ENCODE assay signal across 9 mouse cellular contexts in genomic region chr4:59096393-59096792, GRCm38 (mm10). TPM values are rescaled to one million over a fixed set of nuclear protein-coding genes. Genes with fewer than 3 reads are reported as not detected.
DNase-seq lines count a peak whose midpoint lies in the region; ATAC-seq and TF ChIP-seq lines count a peak whose summit lies in the region.
"Had no signal": no experiment of that assay in that cellular context is flagged by ENCODE, and none has a peak within 500 bp of the region (broad histone marks: within the 10 kb centered on the region; RNA-seq: fewer than 3 reads in every experiment).

No protein-coding gene starts in this region.

- no peaks in the 10 kb centered on the region for H3K79me2 ChIP-seq in liver, adult 2 months (ENCODE audit: control insufficient read depth, insufficient read depth, low read length)

- no peaks in the 10 kb centered on the region for H3K27me3 ChIP-seq in heart, embryonic 12.5 days (replicated peaks)
- H3K27me3 ChIP-seq in liver, adult 2 months (ENCODE audit: control insufficient read depth, insufficient read depth, low read length): no peaks in the 10 kb centered on the region
- H3K27me3 ChIP-seq in neural tube, embryonic 12.5 days (replicated peaks): no peaks in the 10 kb centered on the region

- H3K4me2 ChIP-seq in heart, embryonic 12.5 days: no peak overlapping the region
- no peak overlapping the region for H3K4me2 ChIP-seq in neural tube, embryonic 12.5 days (replicated peaks)

- TF ChIP-seq POLR2A in brain, embryonic 14.5 days (IDR thresholded peaks at IDR 0.05; ENCODE audit: borderline replicate concordance, extremely low read depth, insufficient read depth, insufficient read length, poor library complexity, severe bottlenecking): no peak
- no peak for TF ChIP-seq POLR2A in embryonic fibroblast, embryonic 13.5 days (IDR thresholded peaks at IDR 0.05; ENCODE audit: low read depth, low read length)
- no peak for TF ChIP-seq POLR2A in liver, adult 2 months (IDR thresholded peaks at IDR 0.05; ENCODE audit: extremely low read depth, insufficient read depth, low read length)

- DNase-seq in CD8-positive naive resting alpha-beta T cell, adult 2 months (ENCODE audit: low read depth in 2 of 2, low spot score in 2 of 2): peak; percentile 36 to 62
- DNase-seq in brain, embryonic 14.5 days (ENCODE audit: low read depth): peak; percentile 95
- DNase-seq in kidney, postnatal 10 days: peak; percentile 82
- DNase-seq in liver, adult 2 months (ENCODE audit: extremely low read depth, low read depth, low spot score): peak; percentile 71
- DNase-seq in testis, postnatal 10 days (ENCODE audit: low spot score): peak; percentile 72

- H3K4me1 ChIP-seq in embryonic fibroblast, embryonic 13.5 days (ENCODE audit: control insufficient read depth, insufficient read depth, low read length): no peaks in the 10 kb centered on the region
- no peaks in the 10 kb centered on the region for H3K4me1 ChIP-seq in heart, embryonic 12.5 days (replicated peaks)
- H3K4me1 ChIP-seq in liver, adult 2 months (ENCODE audit: control insufficient read depth, insufficient read depth, low read length): no peaks in the 10 kb centered on the region
- no peaks in the 10 kb centered on the region for H3K4me1 ChIP-seq in neural tube, embryonic 12.5 days

- no peak overlapping the region for H3K4me3 ChIP-seq in embryonic fibroblast, embryonic 13.5 days (ENCODE audit: insufficient read depth, low read length)
- H3K4me3 ChIP-seq in heart, embryonic 12.5 days: no peak overlapping the region
- H3K4me3 ChIP-seq in liver, adult 2 months (ENCODE audit: insufficient read depth, low read depth, low read length): no peak overlapping the region
- no peak overlapping the region for H3K4me3 ChIP-seq in neural tube, embryonic 12.5 days

- ATAC-seq in heart, embryonic 12.5 days (ENCODE audit: insufficient number of reproducible peaks, low FRiP score): peak; percentile 29; the same call in 1 of the 2 replicates
- ATAC-seq in neural tube, embryonic 12.5 days (ENCODE audit: low FRiP score, low read depth): peak; percentile 91

- H3K9ac ChIP-seq in heart, embryonic 12.5 days: no peak overlapping the region
- H3K9ac ChIP-seq in liver, adult 2 months (ENCODE audit: low read depth, low read length): no peak overlapping the region
- no peak overlapping the region for H3K9ac ChIP-seq in neural tube, embryonic 12.5 days

- H3K9me3 ChIP-seq in heart, embryonic 12.5 days (replicated peaks): no peaks in the 10 kb centered on the region
- H3K9me3 ChIP-seq in neural tube, embryonic 12.5 days: no peaks in the 10 kb centered on the region

- H3K27ac ChIP-seq in embryonic fibroblast, embryonic 13.5 days (ENCODE audit: insufficient read depth, low read length): no peak overlapping the region
- H3K27ac ChIP-seq in heart, embryonic 12.5 days (ENCODE audit: poor library complexity, severe bottlenecking): no peak overlapping the region
- no peak overlapping the region for H3K27ac ChIP-seq in liver, adult 2 months (replicated peaks; ENCODE audit: insufficient read depth, low read depth, low read length)
- H3K27ac ChIP-seq in neural tube, embryonic 12.5 days: no peak overlapping the region

- peak; percentile 81; the same call in 1 of the 2 replicates for TF ChIP-seq CTCF in brain, embryonic 14.5 days (IDR thresholded peaks at IDR 0.05; ENCODE audit: borderline replicate concordance, extremely low read depth, insufficient read depth, insufficient read length)
- TF ChIP-seq CTCF in embryonic fibroblast, embryonic 13.5 days (IDR thresholded peaks at IDR 0.05; ENCODE audit: borderline replicate concordance, insufficient read depth, low read length): 0 out of 2 replicates have a peak, but pooled peaks have one; percentile 33
- TF ChIP-seq CTCF in liver, adult 2 months (IDR thresholded peaks at IDR 0.05; ENCODE audit: low read depth, low read length): peak; percentile 64

- no peaks in the 10 kb centered on the region for H3K36me3 ChIP-seq in heart, embryonic 12.5 days
- H3K36me3 ChIP-seq in liver, adult 2 months (ENCODE audit: control insufficient read depth, insufficient read depth, low read length): no peaks in the 10 kb centered on the region
- no peaks in the 10 kb centered on the region for H3K36me3 ChIP-seq in neural tube, embryonic 12.5 days

RNA-seq across cellular contexts. Expression of gene AI481877, which starts 42.4 kb away (rescaled TPM):
- not detected in 2 replicates for polyA plus RNA-seq in brain, embryonic 14.5 days (2012; rRNA removed)
- polyA plus RNA-seq in embryonic fibroblast, embryonic 13.5 days (2011; ENCODE audit: insufficient read length, low read depth, missing spikeins): not detected in 2 replicates
- polyA plus RNA-seq in heart, embryonic 12.5 days (2016; fragmentation: Nextera tagmentation; extraction: Ambion mirVana): not detected in 2 replicates
- total RNA-seq in liver, adult 2 months (2014; rRNA removed): not detected in 2 replicates
- polyA plus RNA-seq in liver, adult 2 months (2012; rRNA removed): not detected in 2 replicates
- polyA plus RNA-seq in neural tube, embryonic 12.5 days (2016; fragmentation: Nextera tagmentation; extraction: Ambion mirVana): not detected in 2 replicates
- polyA plus RNA-seq: heart, embryonic 14.5 days had no signal
